Mouse (Mus musculus): ENCODE data around the gene Zfp54. TPM values are rescaled to one million over a fixed set of nuclear protein-coding genes. Genes with fewer than 3 reads are reported as not detected.

Zfp54 gene
- polyA plus RNA-seq, 1 experiment from 2014 or later, result 6.1 TPM

Other genes starting within 250 kb of the Zfp54 start
- gene Vmn1r234, start 197.1 kb upstream of the Zfp54 start, polyA plus RNA-seq (2014; fragmentation: Nextera tagmentation; extraction: Ambion mirVana), result not detected in 2 replicates
- gene Vmn1r235, start 166.8 kb upstream of the Zfp54 start, polyA plus RNA-seq (2014; fragmentation: Nextera tagmentation; extraction: Ambion mirVana), result not detected in 2 replicates
- not detected in 2 replicates for gene Vmn1r236, start 140.3 kb upstream of the Zfp54 start, polyA plus RNA-seq (2014; fragmentation: Nextera tagmentation; extraction: Ambion mirVana)
- not detected in 2 replicates for gene Vmn1r237, start 111.4 kb upstream of the Zfp54 start, polyA plus RNA-seq (2014; fragmentation: Nextera tagmentation; extraction: Ambion mirVana)
- gene Zfp677, start 39.5 kb upstream of the Zfp54 start, polyA plus RNA-seq (2014; fragmentation: Nextera tagmentation; extraction: Ambion mirVana), result 3.1 and 3.4 TPM in 2 replicates
- gene Zfp51, start 27.1 kb downstream of the Zfp54 start, polyA plus RNA-seq (2014; fragmentation: Nextera tagmentation; extraction: Ambion mirVana), result 14.3 and 16.5 TPM in 2 replicates
- gene Zfp53, start 65.8 kb downstream of the Zfp54 start, polyA plus RNA-seq (2014; fragmentation: Nextera tagmentation; extraction: Ambion mirVana), result 13.3 and 13.7 TPM in 2 replicates
- 2.9 and 3.2 TPM in 2 replicates for gene Zfp52, start 112.3 kb downstream of the Zfp54 start, polyA plus RNA-seq (2014; fragmentation: Nextera tagmentation; extraction: Ambion mirVana)
- 24.7 and 28.5 TPM in 2 replicates for gene Zfp948, start 143.8 kb downstream of the Zfp54 start, polyA plus RNA-seq (2014; fragmentation: Nextera tagmentation; extraction: Ambion mirVana)
- gene Zfp983, start 227.4 kb downstream of the Zfp54 start, polyA plus RNA-seq (2014; fragmentation: Nextera tagmentation; extraction: Ambion mirVana), result 3.9 and 5.1 TPM in 2 replicates